In the genomic region with DNA sequence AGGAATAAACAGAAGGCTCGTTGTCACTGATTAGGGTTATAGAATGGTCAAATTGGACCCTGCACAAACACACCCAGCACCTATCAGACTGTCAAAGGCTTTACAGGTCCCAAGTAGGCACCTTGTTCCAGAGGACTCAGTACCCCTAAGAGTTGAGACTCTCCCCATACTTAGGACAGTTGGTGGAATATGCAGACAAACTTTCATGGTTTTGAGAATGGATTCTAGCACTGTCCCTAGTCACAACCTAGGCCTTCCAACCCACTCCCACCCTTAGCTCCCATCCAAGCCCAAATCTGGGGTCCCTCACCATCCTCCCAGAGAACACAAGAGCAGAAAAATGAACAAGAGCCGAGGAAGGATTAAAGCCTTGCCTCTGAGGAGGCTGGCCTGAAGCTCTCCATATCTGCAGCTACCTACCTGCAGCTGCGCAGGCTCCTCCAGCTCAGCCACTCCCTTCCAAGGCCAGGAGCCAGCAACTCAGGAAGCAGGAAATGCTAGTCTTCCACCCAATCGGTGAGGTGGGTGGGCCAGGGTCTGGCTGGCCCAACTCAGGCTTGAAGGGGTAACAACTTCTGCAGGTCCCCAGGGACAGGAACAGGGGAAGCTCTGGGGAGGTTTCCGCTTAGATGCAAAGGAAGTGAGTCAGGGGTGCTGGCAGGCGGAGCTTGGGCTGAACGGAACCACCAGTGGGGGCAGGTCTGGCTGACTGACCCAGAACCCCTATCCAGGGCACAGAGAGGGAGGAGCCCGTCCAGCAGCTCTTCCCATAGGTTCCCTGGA, we compare ENCODE assay signal across 8 mouse cellular contexts. TPM values are rescaled to one million over a fixed set of nuclear protein-coding genes. Genes with fewer than 3 reads are reported as not detected.
DNase-seq lines count a peak whose midpoint lies in the region; ATAC-seq lines count a peak whose summit lies in the region.

A gene (minus strand): TSS at position 715 of the 783 bp plus-strand sequence.

- no peaks in the 10 kb centered on the region for H3K9me3 ChIP-seq in embryonic facial prominence, embryonic 13.5 days
- no peaks in the 10 kb centered on the region for H3K9me3 ChIP-seq in stomach, embryonic 16.5 days (replicated peaks; ENCODE audit: control insufficient read depth, low read length)

- DNase-seq in 3134 (ENCODE audit: extremely low read depth, insufficient read length, low spot score) = peak; percentile 89
- DNase-seq in MN1 (ENCODE audit: low spot score) = peak; percentile 49
- DNase-seq in heart, postnatal 14 days = peak; percentile 78 to 84
- peak; percentile 79 to 88 for DNase-seq in kidney, postnatal 4 days
- no peak for DNase-seq in c-Kit-positive CD71-positive TER-119-positive erythroid progenitor cells, embryonic 14.5 days (ENCODE audit: low spot score)

- H3K4me1 ChIP-seq in embryonic facial prominence, embryonic 13.5 days = peaks cover 32% of the 10 kb centered on the region
- H3K4me1 ChIP-seq in stomach, embryonic 16.5 days (ENCODE audit: control insufficient read depth, insufficient read depth, low read length) = peaks cover 35% of the 10 kb centered on the region

- peaks cover 44% of the 10 kb centered on the region for H3K27me3 ChIP-seq in embryonic facial prominence, embryonic 13.5 days
- H3K27me3 ChIP-seq in stomach, embryonic 16.5 days (ENCODE audit: control insufficient read depth, insufficient read depth, low read length) = no peaks in the 10 kb centered on the region; the same call in 1 of the 2 replicates

- intact Hi-C loops in heart, postnatal 14 days (cut with DNase I) = loop anchor here (5.0 kb wide), 1 partner anchor 136 kb away; a partner anchor contains a TSS

- peak within 1 kb of the TSS; percentile 54 for H3K9ac ChIP-seq in embryonic facial prominence, embryonic 13.5 days
- H3K9ac ChIP-seq in stomach, embryonic 16.5 days (ENCODE audit: low read length) = peak within 1 kb of the TSS; percentile 75

- peaks cover 32% of the 10 kb centered on the region for H3K36me3 ChIP-seq in embryonic facial prominence, embryonic 13.5 days
- peaks cover 13% of the 10 kb centered on the region; the same call in 1 of the 2 replicates for H3K36me3 ChIP-seq in stomach, embryonic 16.5 days (ENCODE audit: control insufficient read depth, insufficient read depth, low read length)

- ATAC-seq in embryonic facial prominence, embryonic 13.5 days (ENCODE audit: insufficient number of reproducible peaks, insufficient read depth, low FRiP score, low TSS enrichment, low read depth) = peak; percentile 33; the same call in 1 of the 2 replicates
- ATAC-seq in megakaryocyte-erythroid progenitor cell, adult 5-6 weeks (replicated peaks; ENCODE audit: low FRiP score, low TSS enrichment, poor library complexity, severe bottlenecking) = peak; percentile 75
- peak; percentile 88 for ATAC-seq in stomach, embryonic 16.5 days (ENCODE audit: insufficient read depth, low FRiP score)

- WGBS in embryonic facial prominence, embryonic 13.5 days = 12% methylated on average over 8 of the region's 8 CpGs
- WGBS in stomach, embryonic 16.5 days = 7% methylated on average over 8 of the region's 8 CpGs

- H3K4me2 ChIP-seq in embryonic facial prominence, embryonic 13.5 days = peak within 1 kb of the TSS; percentile 55
- peak within 1 kb of the TSS; percentile 68 for H3K4me2 ChIP-seq in stomach, embryonic 16.5 days (ENCODE audit: low read depth, low read length)

- H3K27ac ChIP-seq in embryonic facial prominence, embryonic 13.5 days = no peak within 1 kb of the TSS
- H3K27ac ChIP-seq in stomach, embryonic 16.5 days (ENCODE audit: low read length) = peak within 1 kb of the TSS; percentile 97

- H3K4me3 ChIP-seq in embryonic facial prominence, embryonic 13.5 days = peak within 1 kb of the TSS; percentile 29
- peak within 1 kb of the TSS; percentile 49 for H3K4me3 ChIP-seq in stomach, embryonic 16.5 days (replicated peaks; ENCODE audit: low read length)

RNA-seq across cellular contexts. Expression of the gene that starts here (rescaled TPM):
- polyA plus RNA-seq in embryonic facial prominence, embryonic 13.5 days (2015; fragmentation: Nextera tagmentation; extraction: Ambion mirVana) = 5.1 and 6.1 TPM in 2 replicates
- 1 to 10 TPM; 5.0 to 5.5 TPM for total RNA-seq in heart, postnatal 14 days (2021)
- 12.6 and 13.0 TPM in 2 replicates for total RNA-seq in megakaryocyte-erythroid progenitor cell, adult 5-6 weeks (2014; fragmentation: Nextera tagmentation)
- 8.0 and 11.8 TPM in 2 replicates for total RNA-seq in megakaryocyte-erythroid progenitor cell, adult 5-6 weeks (2017)
- 16.8 and 19.2 TPM in 2 replicates for polyA plus RNA-seq in stomach, embryonic 16.5 days (2015; fragmentation: Nextera tagmentation; extraction: Ambion mirVana)

Comparison
In these comparisons a context has a peak if more than half of its experiments do, and no peak if none do; other contexts are left out.
1. ATAC-seq: peak in every context shown above with its lines; median percentile 88 in stomach, embryonic 16.5 days; 75 in megakaryocyte-erythroid progenitor cell, adult 5-6 weeks; 33 in embryonic facial prominence, embryonic 13.5 days.